Mouse (Mus musculus): ENCODE results near the gene Lman1l.

Gene Lman1l

GRCm38 (mm10) chr9:57644944-57645893 is 24.6 kb upstream of the Lman1l start:
- peak; percentile 87 for DNase-seq (ENCODE audit: low spot score)

- DNase-seq (ENCODE audit: low spot score) = peak; percentile 18
These were observed 23.9 kb upstream of the Lman1l start for GRCm38 (mm10) chr9:57644442-57644943.

GRCm38 (mm10) chr9:57643856-57644180 is 23.2 kb upstream of the Lman1l start:
- DNase-seq (ENCODE audit: low spot score) = no peak

GRCm38 (mm10) chr9:57643169-57643855 is 22.7 kb upstream of the Lman1l start:
- DNase-seq (ENCODE audit: low spot score) = no peak

- no peak for DNase-seq (ENCODE audit: low spot score)
These were observed 21.4 kb upstream of the Lman1l start for GRCm38 (mm10) chr9:57641775-57642550.

GRCm38 (mm10) chr9:57641022-57641421 is 20.4 kb upstream of the Lman1l start:
- no peak for DNase-seq (ENCODE audit: low spot score)

- DNase-seq (ENCODE audit: low spot score) = no peak
These were observed 19.8 kb upstream of the Lman1l start for GRCm38 (mm10) chr9:57640384-57640783.

- no peak for DNase-seq (ENCODE audit: low spot score)
These were observed 19.2 kb upstream of the Lman1l start for GRCm38 (mm10) chr9:57639661-57640328.

- DNase-seq (ENCODE audit: low spot score) = peak; percentile 55
These were observed 18.3 kb upstream of the Lman1l start for GRCm38 (mm10) chr9:57638651-57639459.

GRCm38 (mm10) chr9:57637741-57638322 is 17.3 kb upstream of the Lman1l start:
- peak; percentile 48 for DNase-seq (ENCODE audit: low spot score)

GRCm38 (mm10) chr9:57637272-57637671 is 16.7 kb upstream of the Lman1l start:
- no peak for DNase-seq (ENCODE audit: low spot score)

- DNase-seq (ENCODE audit: low spot score) = no peak
These were observed 13.0 kb upstream of the Lman1l start for GRCm38 (mm10) chr9:57633481-57634024.

- DNase-seq (ENCODE audit: low spot score) = peak; percentile 76
These were observed 8.7 kb upstream of the Lman1l start for GRCm38 (mm10) chr9:57629118-57629874.

- DNase-seq (ENCODE audit: low spot score) = no peak
These were observed 8.1 kb upstream of the Lman1l start for GRCm38 (mm10) chr9:57628717-57629116.

GRCm38 (mm10) chr9:57627892-57628291 is 7.3 kb upstream of the Lman1l start:
- no peak for DNase-seq (ENCODE audit: low spot score)

- no peak for DNase-seq (ENCODE audit: low spot score)
These were observed 6.6 kb upstream of the Lman1l start for GRCm38 (mm10) chr9:57627191-57627590.

GRCm38 (mm10) chr9:57625674-57626500 is 5.3 kb upstream of the Lman1l start:
- DNase-seq (ENCODE audit: low spot score) = peak; percentile 47

- no peak for DNase-seq (ENCODE audit: low spot score)
These were observed 3.7 kb upstream of the Lman1l start for GRCm38 (mm10) chr9:57624295-57624694.
